Mouse (Mus musculus): ENCODE data around the gene Stc2. TPM values are rescaled to one million over a fixed set of nuclear protein-coding genes. Genes with fewer than 3 reads are reported as not detected.

The Stc2 gene
- polyA plus RNA-seq, 2 experiments: 0.18 to 0.46 TPM

DNA sequence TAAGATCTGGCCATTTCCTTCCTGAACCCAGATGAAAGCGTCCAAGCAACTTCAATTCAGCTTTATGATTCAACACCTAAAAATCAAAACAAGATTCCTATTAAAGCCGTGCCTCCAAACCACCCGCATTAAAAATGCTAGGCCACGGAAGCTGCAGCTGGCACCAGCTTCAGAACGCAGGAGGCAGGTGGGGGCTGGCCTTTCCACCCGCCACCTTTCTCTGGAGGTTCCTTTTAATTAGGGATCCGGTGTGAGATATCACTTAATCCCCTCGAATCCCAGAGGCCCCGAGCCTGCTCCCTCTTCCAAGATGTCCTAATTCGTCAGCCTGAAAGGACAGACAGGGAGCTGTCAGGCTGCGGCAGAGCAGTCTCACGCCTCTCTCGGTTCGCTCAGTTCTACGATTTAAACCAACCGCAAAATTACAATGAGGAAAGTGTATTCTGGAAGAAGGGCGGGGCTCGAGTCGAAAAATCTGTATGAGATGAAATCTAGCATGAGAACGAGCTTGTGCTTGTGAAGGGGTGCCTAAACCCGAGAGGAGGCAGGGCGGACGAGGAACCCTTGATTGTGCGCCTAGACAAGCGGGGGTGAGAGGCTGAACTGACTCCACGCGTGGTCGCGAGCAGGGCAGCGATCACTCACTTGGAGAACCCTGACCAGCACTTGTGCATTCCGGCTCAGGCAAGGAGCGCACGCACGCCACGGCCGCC is 1.5 kb downstream of the Stc2 start:
- Histone ChIP-seq H3K36me3 (replicated peaks; ENCODE audit: control insufficient read depth, insufficient read depth, low read depth) (no peaks in the 10 kb centered on the region), H3K27me3 (ENCODE audit: control insufficient read depth, insufficient read depth, low read length) (peaks cover 43% of the 10 kb centered on the region), H3K9me3 (ENCODE audit: control insufficient read depth, low read length) (no peaks in the 10 kb centered on the region), H3K4me2 (ENCODE audit: low read depth) (peak overlapping the region; percentile 66), H3K9ac (replicated peaks) (no peak overlapping the region), H3K27ac (no peak overlapping the region), H3K4me1 (replicated peaks; ENCODE audit: control insufficient read depth in 2 of 2, insufficient read depth in 2 of 2, low read length in 1 of 2) (peaks cover 0 to 2% of the 10 kb centered on the region in 2 experiments; a peak in 1 of 4 replicates), H3K4me3 (ENCODE audit: insufficient read depth in 1 of 2, low read depth in 2 of 2, low read length in 2 of 2) (peak overlapping the region; percentile 27 to 38)
- ATAC-seq (ENCODE audit: insufficient read depth): no peak
- 3% methylated on average over 36 of the region's 36 CpGs for WGBS (ENCODE audit: insufficient replicate concordance)
- no peak for TF ChIP-seq CTCF (IDR thresholded peaks at IDR 0.05; ENCODE audit: low read depth)
- DNase-seq (ENCODE audit: low read depth in 3 of 3, low spot score in 3 of 3): no peak

DNA sequence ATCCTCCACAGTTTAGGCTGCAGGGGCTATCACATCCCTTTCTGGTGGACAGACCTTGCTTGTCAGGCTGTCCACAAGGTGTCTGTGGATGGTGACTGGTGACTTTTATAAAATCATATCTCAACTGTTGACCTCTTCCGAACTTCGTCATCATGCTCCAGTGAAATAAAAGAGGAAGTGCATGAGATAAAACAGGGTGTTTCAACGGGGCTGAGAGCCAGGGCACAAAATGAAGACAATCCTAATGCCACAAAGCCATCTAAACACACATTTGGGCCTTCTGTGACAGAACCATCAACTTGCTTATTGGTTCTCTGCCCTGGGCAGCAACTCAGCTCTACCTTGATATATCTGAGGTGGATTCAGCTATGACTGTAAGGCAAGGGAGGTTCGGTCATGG is 3.0 kb downstream of the Stc2 start:
- Histone ChIP-seq H3K27ac (no peak overlapping the region), H3K9ac (replicated peaks) (no peak overlapping the region), H3K4me1 (replicated peaks; ENCODE audit: control insufficient read depth in 2 of 2, insufficient read depth in 2 of 2, low read length in 1 of 2) (peaks cover 0 to 2% of the 10 kb centered on the region in 2 experiments; a peak in 1 of 4 replicates), H3K27me3 (ENCODE audit: control insufficient read depth, insufficient read depth, low read length) (peaks cover 33% of the 10 kb centered on the region), H3K9me3 (ENCODE audit: control insufficient read depth, low read length) (no peaks in the 10 kb centered on the region), H3K36me3 (replicated peaks; ENCODE audit: control insufficient read depth, insufficient read depth, low read depth) (no peaks in the 10 kb centered on the region), H3K4me3 (ENCODE audit: insufficient read depth in 1 of 2, low read depth in 2 of 2, low read length in 2 of 2) (no peak overlapping the region), H3K4me2 (ENCODE audit: low read depth) (no peak overlapping the region)
- WGBS (ENCODE audit: insufficient replicate concordance): 24% methylated on average over 4 of the region's 4 CpGs
- ATAC-seq (ENCODE audit: insufficient read depth) (no peak), DNase-seq (ENCODE audit: low read depth in 3 of 3, low spot score in 3 of 3) (no peak)
- TF ChIP-seq EP300 (IDR thresholded peaks at IDR 0.05; ENCODE audit: low read depth): no peak
- TF ChIP-seq CTCF (IDR thresholded peaks at IDR 0.05; ENCODE audit: low read depth): no peak

DNA sequence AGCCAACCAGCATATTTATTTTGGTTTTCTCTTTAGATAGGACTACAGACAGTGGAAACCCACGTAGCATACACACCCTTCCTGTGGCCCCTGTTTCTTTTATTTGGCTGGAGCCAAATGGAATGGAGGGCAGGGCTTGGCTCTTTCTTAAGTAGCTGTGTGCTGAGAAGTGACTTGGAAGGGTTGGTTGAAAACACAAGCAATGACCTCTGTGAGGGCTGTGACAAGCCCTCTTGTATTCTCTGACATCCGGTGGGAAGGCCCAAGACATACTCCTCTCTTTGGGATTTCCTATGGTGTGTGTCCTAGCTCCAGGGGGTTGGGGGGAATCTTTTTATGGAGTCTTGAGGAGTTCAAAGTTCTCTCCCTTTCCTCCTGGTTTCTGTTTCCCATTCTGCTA is 3.5 kb downstream of the Stc2 start:
- 51% methylated on average over 2 of the region's 2 CpGs for WGBS (ENCODE audit: insufficient replicate concordance)
- no peak for ATAC-seq (ENCODE audit: insufficient read depth)
- TF ChIP-seq EP300 (IDR thresholded peaks at IDR 0.05; ENCODE audit: low read depth) (no peak), CTCF (IDR thresholded peaks at IDR 0.05; ENCODE audit: low read depth) (no peak)

DNA sequence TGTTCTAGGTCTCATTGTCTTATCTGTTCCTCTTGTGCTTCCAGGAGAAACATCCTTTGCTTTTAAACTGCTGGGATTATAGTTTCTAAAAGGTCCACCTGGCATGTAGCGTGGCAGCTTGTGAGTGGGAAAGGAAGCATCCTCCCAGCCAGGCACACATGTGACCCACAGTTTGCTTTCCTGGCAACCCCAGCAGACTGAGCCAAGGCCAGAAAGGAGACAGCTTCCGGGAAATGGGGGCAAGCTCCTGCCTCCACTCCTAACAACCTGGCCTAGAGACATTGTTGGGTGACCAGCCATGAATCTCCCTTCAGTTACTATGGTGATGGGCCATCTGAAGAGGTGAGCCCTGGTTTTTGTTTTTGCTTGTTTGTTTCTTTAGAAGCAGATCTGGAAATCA is 3.9 kb downstream of the Stc2 start:
- Histone ChIP-seq H3K4me3 (ENCODE audit: insufficient read depth in 1 of 2, low read depth in 2 of 2, low read length in 2 of 2) (no peak overlapping the region), H3K36me3 (replicated peaks; ENCODE audit: control insufficient read depth, insufficient read depth, low read depth) (no peaks in the 10 kb centered on the region), H3K4me1 (replicated peaks; ENCODE audit: control insufficient read depth in 2 of 2, insufficient read depth in 2 of 2, low read length in 1 of 2) (peaks cover 0 to 2% of the 10 kb centered on the region in 2 experiments; a peak in 1 of 4 replicates), H3K4me2 (ENCODE audit: low read depth) (no peak overlapping the region), H3K27me3 (ENCODE audit: control insufficient read depth, insufficient read depth, low read length) (peaks cover 25% of the 10 kb centered on the region), H3K27ac (no peak overlapping the region), H3K9ac (replicated peaks) (no peak overlapping the region), H3K9me3 (ENCODE audit: control insufficient read depth, low read length) (no peaks in the 10 kb centered on the region)
- ATAC-seq (ENCODE audit: insufficient read depth) (no peak), DNase-seq (ENCODE audit: low read depth in 3 of 3, low spot score in 3 of 3) (no peak)
- TF ChIP-seq CTCF (IDR thresholded peaks at IDR 0.05; ENCODE audit: low read depth) (no peak), EP300 (IDR thresholded peaks at IDR 0.05; ENCODE audit: low read depth) (no peak)
- WGBS (ENCODE audit: insufficient replicate concordance): 55% methylated on average over 2 of the region's 2 CpGs

More for the DNA sequence above, 3.5 kb downstream of the Stc2 start:
- no peak overlapping the region for H3K27ac ChIP-seq
- peaks cover 0 to 2% of the 10 kb centered on the region in 2 experiments; a peak in 1 of 4 replicates for H3K4me1 ChIP-seq (replicated peaks; ENCODE audit: control insufficient read depth in 2 of 2, insufficient read depth in 2 of 2, low read length in 1 of 2)
- no peak overlapping the region for H3K4me3 ChIP-seq (ENCODE audit: insufficient read depth in 1 of 2, low read depth in 2 of 2, low read length in 2 of 2)
- H3K36me3 ChIP-seq (replicated peaks; ENCODE audit: control insufficient read depth, insufficient read depth, low read depth): no peaks in the 10 kb centered on the region
- H3K9ac ChIP-seq (replicated peaks): no peak overlapping the region
- H3K27me3 ChIP-seq (ENCODE audit: control insufficient read depth, insufficient read depth, low read length): peaks cover 29% of the 10 kb centered on the region
- no peak overlapping the region for H3K4me2 ChIP-seq (ENCODE audit: low read depth)
- no peaks in the 10 kb centered on the region for H3K9me3 ChIP-seq (ENCODE audit: control insufficient read depth, low read length)
- DNase-seq (ENCODE audit: low read depth in 3 of 3, low spot score in 3 of 3): no peak

DNA sequence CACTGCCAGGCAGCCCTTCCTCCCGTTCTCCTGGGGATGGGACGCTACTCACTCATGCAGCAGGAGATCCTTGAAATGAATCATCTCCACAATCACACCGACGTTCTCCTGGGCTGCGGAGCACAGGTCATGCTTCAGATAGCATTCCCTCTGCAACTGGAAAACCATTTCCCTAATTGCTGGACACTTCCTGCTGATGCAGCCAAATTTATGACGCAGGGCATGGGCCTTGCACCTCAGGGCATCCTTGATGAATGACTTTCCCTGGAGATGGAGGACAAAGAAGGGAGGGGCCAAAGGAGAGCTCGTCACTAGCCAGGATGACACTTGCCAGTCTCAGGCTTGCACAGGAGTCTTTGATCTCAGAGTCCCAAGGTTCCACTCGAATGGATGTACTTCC is 4.6 kb downstream of the Stc2 start:
- no peak for DNase-seq (ENCODE audit: low read depth in 3 of 3, low spot score in 3 of 3)
- no peaks in the 10 kb centered on the region; a peak in 1 of 4 replicates for H3K4me1 ChIP-seq (replicated peaks; ENCODE audit: control insufficient read depth in 2 of 2, insufficient read depth in 2 of 2, low read length in 1 of 2)
- no peak overlapping the region for H3K4me3 ChIP-seq (ENCODE audit: insufficient read depth in 1 of 2, low read depth in 2 of 2, low read length in 2 of 2)
- peaks cover 19% of the 10 kb centered on the region for H3K27me3 ChIP-seq (ENCODE audit: control insufficient read depth, insufficient read depth, low read length)
- ATAC-seq (ENCODE audit: insufficient read depth): no peak
- H3K27ac ChIP-seq: no peak overlapping the region
- no peak for TF ChIP-seq EP300 (IDR thresholded peaks at IDR 0.05; ENCODE audit: low read depth)
- no peak for TF ChIP-seq CTCF (IDR thresholded peaks at IDR 0.05; ENCODE audit: low read depth)
- H3K36me3 ChIP-seq (replicated peaks; ENCODE audit: control insufficient read depth, insufficient read depth, low read depth): no peaks in the 10 kb centered on the region
- 68% methylated on average over 8 of the region's 8 CpGs for WGBS (ENCODE audit: insufficient replicate concordance)
- H3K9ac ChIP-seq (replicated peaks): no peak overlapping the region
- H3K9me3 ChIP-seq (ENCODE audit: control insufficient read depth, low read length): no peaks in the 10 kb centered on the region
- no peak overlapping the region for H3K4me2 ChIP-seq (ENCODE audit: low read depth)

Data from liver, embryonic 14.5 days (tissue).